Mouse (Mus musculus): ENCODE results near the gene Acsf3. TPM values are rescaled to one million over a fixed set of nuclear protein-coding genes. Genes with fewer than 3 reads are reported as not detected.
A peak's percentile ranks its signal among the peaks of the same experiment; 100 is the strongest.

Acsf3 gene
- total and polyA plus RNA-seq, 3 experiments, result 17.8 to 37.2 TPM; not detected in 1

- H3K4me3 ChIP-seq (ENCODE audit: control insufficient read depth in 1 of 2, insufficient read depth in 1 of 2, low read depth in 2 of 2, low read length in 2 of 2), result no peak overlapping the region
- H3K27ac ChIP-seq (ENCODE audit: control insufficient read depth, low read depth, low read length), result no peak overlapping the region
- H3K9ac ChIP-seq (ENCODE audit: control insufficient read depth, low read depth, low read length, poor library complexity, severe bottlenecking), result no peak overlapping the region
- no peaks in the 10 kb centered on the region for H3K27me3 ChIP-seq (ENCODE audit: control insufficient read depth in 1 of 2, insufficient read depth in 2 of 2, low read length in 2 of 2)
- peak; percentile 92 for DNase-seq (ENCODE audit: low read depth, low spot score)
- peaks cover 10 to 42% of the 10 kb centered on the region in 2 experiments for H3K4me1 ChIP-seq (ENCODE audit: control insufficient read depth in 1 of 2, insufficient read depth in 2 of 2, low read length in 2 of 2)
- H3K79me2 ChIP-seq (ENCODE audit: control insufficient read depth, insufficient read depth, low read length, poor library complexity), result no peaks in the 10 kb centered on the region; the same call in 1 of the 2 replicates
- no peak for TF ChIP-seq HCFC1 (IDR thresholded peaks at IDR 0.05; ENCODE audit: low read depth, low read length)
- TF ChIP-seq ETS1 (IDR thresholded peaks at IDR 0.05; ENCODE audit: low read depth, low read length), result 0 out of 2 replicates have a peak, but pooled peaks have one; percentile 25
- TF ChIP-seq MAFK (IDR thresholded peaks at IDR 0.05; ENCODE audit: borderline replicate concordance, low read depth, low read length), result no peak
- no peak for TF ChIP-seq BHLHE40 (IDR thresholded peaks at IDR 0.05; ENCODE audit: borderline replicate concordance, low read depth, low read length)
- no peak for TF ChIP-seq UBTF (IDR thresholded peaks at IDR 0.05; ENCODE audit: borderline replicate concordance, insufficient read depth, low read depth, low read length)
- TF ChIP-seq GATA1 (IDR thresholded peaks at IDR 0.05; ENCODE audit: low read depth, low read length), result no peak
- TF ChIP-seq USF1 (IDR thresholded peaks at IDR 0.05; ENCODE audit: low read depth, low read length), result no peak
- no peak for TF ChIP-seq ZC3H11A (IDR thresholded peaks at IDR 0.05; ENCODE audit: low read depth, low read length)
- no peak for TF ChIP-seq POLR2A (IDR thresholded peaks at IDR 0.05; ENCODE audit: control insufficient read depth in 1 of 2, insufficient read depth in 1 of 2, low read depth in 1 of 2, low read length in 2 of 2, poor library complexity in 1 of 2)
- TF ChIP-seq RCOR1 (IDR thresholded peaks at IDR 0.05; ENCODE audit: low read depth, low read length), result 0 out of 2 replicates have a peak, but pooled peaks have one; percentile 42
- no peak for TF ChIP-seq MEF2A (IDR thresholded peaks at IDR 0.05; ENCODE audit: extremely low read depth, insufficient replicate concordance, low read depth, low read length, poor library complexity, severe bottlenecking)
- TF ChIP-seq POLR2AphosphoS2 (IDR thresholded peaks at IDR 0.05; ENCODE audit: low read length), result no peak
- TF ChIP-seq MYC (IDR thresholded peaks at IDR 0.05; ENCODE audit: low read depth, low read length), result 0 out of 2 replicates have a peak, but pooled peaks have one; percentile 34
- TF ChIP-seq POLR2AphosphoS5 (IDR thresholded peaks at IDR 0.05; ENCODE audit: borderline replicate concordance, low read depth, low read length), result no peak
- no peak for TF ChIP-seq ELF1 (IDR thresholded peaks at IDR 0.05; ENCODE audit: low read depth, low read length)
- peak; percentile 100 for TF ChIP-seq MXI1 (IDR thresholded peaks at IDR 0.05; ENCODE audit: low read depth, low read length)
- TF ChIP-seq SMC3 (IDR thresholded peaks at IDR 0.05; ENCODE audit: low read depth, low read length), result peak; percentile 28
- TF ChIP-seq SIN3A (IDR thresholded peaks at IDR 0.05; ENCODE audit: low read length), result peak; percentile 100
- TF ChIP-seq JUND (IDR thresholded peaks at IDR 0.05; ENCODE audit: low read depth, low read length), result no peak
- TF ChIP-seq CHD1 (IDR thresholded peaks at IDR 0.05; ENCODE audit: low read depth, low read length), result no peak
- no peak for TF ChIP-seq ZNF384 (IDR thresholded peaks at IDR 0.05; ENCODE audit: low read depth, low read length)
- TF ChIP-seq TCF12 (IDR thresholded peaks at IDR 0.05; ENCODE audit: low read depth, low read length), result 0 out of 2 replicates have a peak, but pooled peaks have one; percentile 29
- TF ChIP-seq EP300 (IDR thresholded peaks at IDR 0.05; ENCODE audit: low read depth in 1 of 2, low read length in 2 of 2), result 0 out of 4 replicates have a peak, but pooled peaks of 1 of the 2 experiments have one; percentile 2
- TF ChIP-seq NRF1 (IDR thresholded peaks at IDR 0.05; ENCODE audit: insufficient read depth, low read depth, low read length, poor library complexity, severe bottlenecking), result no peak
- peak; percentile 98 for TF ChIP-seq MAX (IDR thresholded peaks at IDR 0.05; ENCODE audit: low read length)
- no peak for TF ChIP-seq E2F4 (IDR thresholded peaks at IDR 0.05; ENCODE audit: borderline replicate concordance, low read depth, low read length)
- peak; percentile 51; the same call in 1 of the 2 replicates for TF ChIP-seq MAZ (IDR thresholded peaks at IDR 0.05; ENCODE audit: low read depth, low read length)
- no peak for TF ChIP-seq CHD2 (IDR thresholded peaks at IDR 0.05; ENCODE audit: low read length)
- TF ChIP-seq MYB (IDR thresholded peaks at IDR 0.05; ENCODE audit: low read depth, low read length), result no peak
- no peak for TF ChIP-seq GABPA (IDR thresholded peaks at IDR 0.05; ENCODE audit: low read depth, low read length)
- no peaks in the 10 kb centered on the region for H3K9me3 ChIP-seq (replicated peaks; ENCODE audit: insufficient read depth, low read length)
- H3K36me3 ChIP-seq (ENCODE audit: control insufficient read depth in 1 of 2, insufficient read depth in 2 of 2, low read length in 2 of 2), result peaks cover 0 to 16% of the 10 kb centered on the region in 2 experiments; a peak in 2 of 4 replicates
These were observed 38.2 kb upstream of the Acsf3 start for GRCm38 (mm10) chr8:122737071-122737470.

Measured in MEL (cell line).